Mouse (Mus musculus): ENCODE data around the gene Gm10681.
"Not testable (repeated sequence)": the region's sequence is repeated elsewhere in the genome, so short reads cannot be mapped to it uniquely, and the experiment has no call there.

The Gm10681 gene

DNA sequence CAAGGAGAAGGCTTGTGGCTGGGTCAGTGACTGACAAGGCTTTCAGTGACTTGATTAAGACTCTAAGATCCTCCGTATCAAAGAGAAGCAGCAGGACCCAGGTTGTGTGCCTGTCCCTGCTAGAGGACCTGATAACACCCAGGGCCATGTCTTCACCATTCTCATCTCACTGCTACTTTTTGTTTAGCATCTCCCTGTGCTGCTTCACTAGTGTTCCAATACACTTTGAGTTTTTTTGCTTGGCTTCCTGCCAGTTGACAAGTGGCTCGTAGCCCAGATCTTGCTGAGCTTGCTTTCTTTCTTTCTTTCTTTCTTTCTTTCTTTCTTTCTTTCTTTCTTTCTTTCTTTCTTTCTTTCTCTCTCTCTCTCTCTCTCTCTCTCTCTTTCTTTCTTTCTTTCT lies 65.8 kb downstream of the Gm10681 start:
- ATAC-seq (ENCODE audit: insufficient number of reproducible peaks, low FRiP score, low TSS enrichment): not testable (repeated sequence)

DNA sequence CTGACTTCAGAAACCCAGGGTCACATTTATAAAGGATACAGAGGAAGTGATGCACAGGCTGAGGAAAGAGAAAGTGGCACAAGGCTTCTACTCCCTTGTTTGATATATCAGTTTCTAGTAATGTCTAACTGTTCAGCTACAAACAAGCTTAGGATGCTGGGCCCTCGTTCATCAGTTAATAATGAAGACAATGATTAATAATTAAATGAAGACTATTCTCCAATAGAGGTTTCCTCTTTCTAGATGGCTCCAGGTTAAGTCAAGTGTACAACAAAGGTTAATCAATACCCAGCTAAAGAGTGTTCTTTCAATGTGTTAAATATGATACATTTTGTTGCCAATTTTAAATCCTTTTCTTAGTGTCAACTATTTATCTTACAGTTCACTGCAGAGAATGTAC lies 78.2 kb downstream of the Gm10681 start, which contains the start of gene Hsd3b4:
Hsd3b4 (minus strand) TSS at position 101 of the 400 bp plus-strand sequence.
- not testable (repeated sequence) for ATAC-seq (ENCODE audit: insufficient number of reproducible peaks, low FRiP score, low TSS enrichment)

DNA sequence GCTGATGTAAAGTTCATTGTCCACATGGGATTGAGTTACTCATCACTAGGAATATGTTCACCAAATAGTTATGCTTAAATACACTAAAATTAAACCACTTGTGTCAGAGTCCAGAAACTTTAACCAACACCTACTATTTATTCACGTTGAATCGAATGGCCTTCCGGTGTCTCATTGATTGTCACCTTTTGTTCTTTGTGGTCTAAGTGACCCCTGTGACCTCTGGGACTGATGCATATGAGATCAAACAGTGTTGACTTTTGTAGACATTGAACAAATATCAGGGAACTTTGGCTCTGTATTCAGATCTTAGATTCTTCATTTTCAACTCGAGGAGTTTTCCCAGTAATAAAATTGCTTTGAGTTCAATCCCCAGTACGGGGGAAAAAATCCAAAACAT lies 81.4 kb downstream of the Gm10681 start:
- not testable (repeated sequence) for ATAC-seq (ENCODE audit: insufficient number of reproducible peaks, low FRiP score, low TSS enrichment)
